Mouse (Mus musculus): ENCODE data around the gene Tshr. TPM values are rescaled to one million over a fixed set of nuclear protein-coding genes. Genes with fewer than 3 reads are reported as not detected.
A peak's percentile ranks its signal among the peaks of the same experiment; 100 is the strongest.
"Not testable (repeated sequence)": the region's sequence is repeated elsewhere in the genome, so short reads cannot be mapped to it uniquely, and the experiment has no call there.

Tshr gene
- total RNA-seq (2021) = 1 to 10 TPM; 1.3 to 1.9 TPM
- long read RNA-seq, experiment 1, full-length matches to known transcripts = 2 of 2 reads
- long read RNA-seq, experiment 1, partial matches to known transcripts = 0 of 2 reads
- long read RNA-seq, experiment 1, other reads (novel, unspliced or antisense) = 0 of 2 reads
- long read RNA-seq, experiment 2, full-length matches to known transcripts = 2 of 3 reads
- long read RNA-seq, experiment 2, partial matches to known transcripts = 0 of 3 reads
- long read RNA-seq, experiment 2, other reads (novel, unspliced or antisense) = 1 of 3 reads

GRCm38 (mm10) chr12:91384281-91385017, at the start of gene Tshr, which contains the start of gene Cep128:
Gene Tshr, plus strand, starts transcription at chr12:91384563.
Gene Cep128, minus strand, starts transcription at chr12:91384409.
- DNase-seq = peak; percentile 87

GRCm38 (mm10) chr12:91338656-91339055, 45.7 kb upstream of the Tshr start:
- DNase-seq = not testable (repeated sequence)

GRCm38 (mm10) chr12:91353783-91354182, 30.6 kb upstream of the Tshr start:
- no peak for DNase-seq

GRCm38 (mm10) chr12:91369173-91369572, 15.2 kb upstream of the Tshr start:
- DNase-seq = no peak

GRCm38 (mm10) chr12:91383516-91384264, 673 bp upstream of the Tshr start:
- DNase-seq = no peak

- DNase-seq = peak; percentile 70
These were observed 16.1 kb downstream of the Tshr start for GRCm38 (mm10) chr12:91400232-91401048.

GRCm38 (mm10) chr12:91401049-91401352, 16.6 kb downstream of the Tshr start:
- DNase-seq = no peak

GRCm38 (mm10) chr12:91410306-91410705, 25.9 kb downstream of the Tshr start:
- DNase-seq = no peak

GRCm38 (mm10) chr12:91412461-91413182, 28.3 kb downstream of the Tshr start:
- no peak for DNase-seq

- DNase-seq = no peak
These were observed 30.7 kb downstream of the Tshr start for GRCm38 (mm10) chr12:91415112-91415511.

GRCm38 (mm10) chr12:91416828-91417227, 32.5 kb downstream of the Tshr start:
- DNase-seq = no peak

GRCm38 (mm10) chr12:91418791-91419190, 34.4 kb downstream of the Tshr start:
- DNase-seq = peak; percentile 65

- DNase-seq = no peak
These were observed 36.9 kb downstream of the Tshr start for GRCm38 (mm10) chr12:91421272-91421671.

GRCm38 (mm10) chr12:91423125-91423820, 38.9 kb downstream of the Tshr start:
- DNase-seq = peak; percentile 30

- DNase-seq = no peak
These were observed 42.1 kb downstream of the Tshr start for GRCm38 (mm10) chr12:91426499-91426898.

- DNase-seq = no peak
These were observed 42.8 kb downstream of the Tshr start for GRCm38 (mm10) chr12:91427129-91427528.

GRCm38 (mm10) chr12:91482195-91482733, 97.9 kb downstream of the Tshr start:
- no peak for DNase-seq

- no peak for DNase-seq
These were observed 102.0 kb downstream of the Tshr start for GRCm38 (mm10) chr12:91486342-91486741.

GRCm38 (mm10) chr12:91488406-91488805, 104.0 kb downstream of the Tshr start:
- no peak for DNase-seq

GRCm38 (mm10) chr12:91495497-91496225, 111.3 kb downstream of the Tshr start:
- no peak for DNase-seq

Data from gastrocnemius, postnatal 10 days (tissue).